Mouse (Mus musculus) layer of hippocampus, postnatal 10 days (tissue): Measurements from ENCODE around the gene Gbp7. TPM values are rescaled to one million over a fixed set of nuclear protein-coding genes. Genes with fewer than 3 reads are reported as not detected.
"Not testable (repeated sequence)": the region's sequence is repeated elsewhere in the genome, so short reads cannot be mapped to it uniquely, and the experiment has no call there.

Experiments
- DNase-seq, 2 experiments: peaks; one replicate each; pipeline ENCODE4 v3.0.0; 2021; ENCODE audit warnings: low spot score in 2 of 2
- long read RNA-seq: library from polyadenylated mRNA; stranded (forward); transcript quantifications from one replicate; pipeline ENCODE4 v2.0.0, GENCODE M21; 2023
- total RNA-seq, 2 experiments: library from RNA; stranded (reverse); gene quantifications; 2 replicates each; pipeline ENCODE4 v1.2.3; 2021

Gene Gbp7
- total RNA-seq: 1 to 10 TPM; 3.3 to 3.6 TPM
- long read RNA-seq, partial matches to known transcripts: 0 of 2 reads
- long read RNA-seq, other reads (novel, unspliced or antisense): 1 of 2 reads

DNA sequence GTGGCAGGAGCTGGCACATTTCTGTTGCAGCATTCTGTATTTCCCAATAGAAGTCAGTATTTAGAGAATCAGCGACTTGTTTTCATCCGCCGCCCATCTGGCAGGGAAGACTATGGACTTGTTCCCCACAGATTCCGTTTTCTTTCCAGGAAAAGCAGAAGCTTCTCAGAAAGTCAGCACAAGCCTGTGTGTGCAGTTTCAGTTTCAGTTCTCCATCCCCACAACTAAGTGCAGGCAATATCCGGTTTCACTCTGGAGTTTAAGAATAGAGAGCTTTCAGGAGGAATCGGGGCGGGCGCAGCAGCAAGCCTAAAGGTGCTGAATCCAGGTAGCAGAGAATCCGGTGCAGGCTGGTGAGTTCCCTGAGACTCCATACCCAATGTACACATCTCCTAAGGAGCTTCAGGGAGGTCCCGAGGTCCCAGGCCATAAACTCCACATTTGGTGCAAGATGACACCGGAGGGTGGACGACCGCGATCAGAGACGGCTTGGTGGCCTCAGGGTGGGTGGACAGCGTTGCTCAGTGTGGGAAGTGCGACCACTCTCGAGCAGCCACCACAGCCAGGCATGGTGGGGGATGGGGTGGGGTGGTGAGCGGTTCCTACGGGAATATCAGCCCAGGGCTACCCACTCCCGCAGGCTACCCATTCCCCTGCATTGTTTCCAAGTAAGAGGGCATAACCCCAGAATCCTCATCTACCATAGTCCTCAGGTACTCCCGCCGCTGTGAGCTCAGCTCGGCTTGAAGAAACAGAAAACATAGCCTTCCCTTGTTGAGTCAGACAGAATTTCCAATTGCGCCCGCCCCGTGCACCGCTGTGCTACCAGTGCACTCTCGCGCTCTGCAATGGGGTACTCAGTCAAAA lies at the start of gene Gbp7:
Gene Gbp7, plus strand, starts transcription at position 256 of the 867 bp plus-strand sequence.
- DNase-seq: peak; percentile 24 to 45

DNA sequence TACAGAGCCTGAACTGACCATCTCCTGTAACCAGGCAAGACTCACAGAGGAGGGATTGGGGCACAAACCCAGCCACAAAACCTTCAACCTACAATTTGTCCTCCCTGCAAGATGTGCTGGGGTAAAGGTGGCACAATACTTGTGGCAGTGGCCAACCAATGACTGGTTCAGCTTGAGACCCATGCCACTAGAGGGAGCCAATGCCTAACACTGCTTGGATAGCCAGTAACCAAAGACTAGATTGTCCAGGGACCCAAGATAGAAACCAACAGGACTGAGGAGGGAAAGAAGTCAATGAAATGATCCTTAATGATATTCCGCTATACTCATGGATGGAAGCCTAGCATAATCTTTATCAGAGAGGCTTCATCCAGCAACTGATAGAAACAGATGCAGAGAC lies 39.7 kb upstream of the Gbp7 start:
- peak; percentile 54 to 73 for DNase-seq

GRCm38 (mm10) chr3:142493536-142494061 lies 36.5 kb upstream of the Gbp7 start, which contains the start of gene Gbp5:
Gene Gbp5, plus strand, starts transcription at chr3:142493978.
- peak; percentile 37 to 57 for DNase-seq

GRCm38 (mm10) chr3:142495146-142495655 lies 34.9 kb upstream of the Gbp7 start:
- DNase-seq: no peak

DNA sequence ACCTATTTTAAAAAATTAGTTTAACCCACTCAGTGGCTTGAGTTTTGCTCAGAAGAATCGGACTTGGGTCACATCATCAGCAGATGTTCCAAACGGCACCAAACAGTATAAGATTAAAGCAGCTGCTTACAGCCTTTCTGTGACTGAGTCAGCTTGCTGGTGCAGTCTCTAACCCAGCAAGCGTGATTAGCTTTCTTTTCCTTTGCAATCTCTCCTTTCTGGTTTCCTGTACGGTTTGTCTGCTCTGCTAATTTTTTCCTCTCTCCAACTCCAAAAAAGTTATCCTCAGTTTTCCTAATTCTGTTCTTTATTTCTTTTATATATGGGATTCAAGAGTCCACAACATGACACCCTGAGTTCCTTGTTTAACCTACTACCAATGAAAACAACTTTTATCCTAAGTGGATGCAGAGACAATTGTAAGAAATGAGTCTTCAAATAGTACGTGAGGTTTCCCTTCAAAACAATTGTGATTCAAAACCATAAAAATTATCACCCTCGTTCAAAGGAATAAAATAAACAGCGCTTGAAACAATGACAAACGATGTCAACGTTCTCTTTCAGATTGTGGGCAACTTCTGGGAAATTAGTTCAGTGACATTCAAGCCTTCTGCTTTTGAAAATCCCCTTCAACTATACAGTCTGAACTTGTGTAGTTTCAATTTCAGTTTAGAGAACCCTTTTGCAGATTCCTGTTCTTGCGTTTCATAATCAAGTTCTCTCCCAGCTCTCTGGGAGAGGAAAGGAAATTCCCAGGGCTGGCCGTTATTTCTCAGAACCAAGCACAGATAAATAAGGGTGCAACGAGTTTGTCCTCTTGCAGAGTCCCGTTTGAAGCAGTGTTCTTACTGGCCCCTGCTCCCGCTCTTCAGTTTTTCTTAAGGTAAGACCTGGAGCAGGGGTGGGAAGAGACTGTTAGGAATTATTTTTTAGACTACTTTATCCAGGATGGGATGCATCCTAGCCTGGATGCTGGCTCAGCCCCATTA lies 33.7 kb upstream of the Gbp7 start:
- no peak for DNase-seq

DNA sequence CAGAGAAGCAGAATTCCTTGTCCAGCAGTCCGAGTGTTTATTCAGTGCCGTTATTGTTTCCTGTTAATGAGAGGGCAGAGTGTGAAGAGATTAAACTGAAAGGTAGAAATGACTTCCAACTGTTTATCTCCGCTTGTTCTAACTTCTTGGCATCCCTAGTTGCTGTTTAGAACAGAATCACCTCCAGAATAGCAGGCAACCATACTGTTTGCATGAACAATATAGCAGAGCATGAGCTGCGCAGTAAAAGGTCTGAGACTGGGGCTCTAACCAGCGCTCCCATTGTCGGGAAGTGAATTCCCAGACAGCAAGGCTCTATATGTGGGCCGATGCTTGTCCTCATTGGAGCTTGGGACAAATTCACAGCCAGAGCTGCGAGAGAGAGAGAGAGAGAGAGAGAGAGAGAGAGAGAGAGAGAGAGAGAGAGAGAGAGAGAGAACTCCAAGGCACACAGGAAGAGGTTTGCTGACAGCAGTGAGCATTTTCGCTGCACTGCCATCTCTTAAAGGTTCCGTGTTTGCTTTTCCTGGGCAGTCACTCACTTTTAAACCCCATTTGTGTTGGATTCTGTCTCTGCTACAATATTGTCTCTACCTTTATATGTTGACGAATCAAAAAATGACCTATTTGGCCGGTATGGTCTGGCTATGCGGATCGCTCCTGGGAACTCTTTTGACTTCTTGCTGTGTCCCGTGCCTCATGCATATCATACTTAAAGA lies 32.9 kb upstream of the Gbp7 start:
- no peak for DNase-seq

GRCm38 (mm10) chr3:142498941-142499340 lies 31.2 kb upstream of the Gbp7 start:
- DNase-seq: no peak

DNA sequence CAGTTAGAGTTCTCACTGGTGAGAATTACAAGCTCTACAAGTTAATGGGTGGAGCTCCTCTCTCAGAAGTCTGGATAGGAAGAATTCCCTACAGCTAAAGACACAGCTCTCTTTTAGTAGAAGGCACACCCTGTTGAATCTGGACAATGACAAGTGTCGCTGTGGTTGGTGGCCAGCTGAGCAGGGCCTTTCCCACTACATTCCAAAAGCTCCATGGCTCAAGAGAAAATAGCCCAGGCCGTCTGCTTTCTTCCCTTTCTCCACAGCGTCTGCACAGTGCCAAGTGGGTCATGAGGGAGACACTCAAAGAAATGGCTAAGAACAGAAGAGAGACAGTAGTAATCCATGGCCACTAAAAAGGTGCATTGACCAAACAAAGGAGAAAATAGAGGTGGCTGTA lies 2.0 kb upstream of the Gbp7 start:
- no peak for DNase-seq

DNA sequence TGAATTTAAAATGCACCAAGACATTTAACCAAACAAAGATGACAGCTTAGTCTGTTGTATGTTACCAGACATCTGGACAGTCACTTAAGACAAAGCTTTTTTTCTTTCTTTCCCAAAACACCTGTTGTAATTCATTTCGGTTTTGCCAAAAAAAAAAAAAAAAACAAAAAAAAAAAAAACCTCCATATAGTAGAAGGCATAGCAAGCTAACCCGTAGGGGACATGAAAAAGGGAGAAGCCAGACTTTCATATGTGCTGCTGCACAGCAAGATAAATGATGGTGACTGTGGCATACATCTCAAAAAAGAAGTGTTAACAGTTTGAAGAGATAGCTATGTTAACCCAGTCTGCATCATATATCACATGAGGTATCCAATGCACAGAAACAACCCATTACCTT lies 545 bp upstream of the Gbp7 start:
- DNase-seq: no peak

GRCm38 (mm10) chr3:142531595-142531994 lies 1.5 kb downstream of the Gbp7 start:
- no peak for DNase-seq

GRCm38 (mm10) chr3:142533185-142533584 lies 3.0 kb downstream of the Gbp7 start:
- DNase-seq: no peak

GRCm38 (mm10) chr3:142535667-142536066 lies 5.5 kb downstream of the Gbp7 start:
- DNase-seq: no peak

GRCm38 (mm10) chr3:142541391-142541790 lies 11.2 kb downstream of the Gbp7 start:
- no peak for DNase-seq

- DNase-seq: not testable (repeated sequence)
Measured at GRCm38 (mm10) chr3:142542776-142543175, 12.6 kb downstream of the Gbp7 start.

DNA sequence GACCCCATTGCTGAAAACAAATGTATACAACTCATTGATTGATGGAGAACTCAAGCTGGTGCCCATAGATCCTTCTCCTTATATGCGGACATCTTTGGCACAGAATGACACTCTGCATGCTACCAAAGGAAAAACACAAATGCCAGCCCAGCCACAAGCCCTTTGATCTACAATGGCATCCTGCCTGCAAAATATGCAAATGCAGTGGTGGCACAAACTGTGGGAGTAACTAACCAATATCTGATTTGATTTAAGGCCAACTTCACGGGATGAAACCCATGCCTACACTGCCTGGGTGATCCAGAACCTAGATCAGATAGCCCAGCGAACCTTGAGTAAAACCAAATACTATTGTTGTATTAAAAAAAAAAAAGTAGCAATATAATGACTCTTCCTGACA lies 16.5 kb downstream of the Gbp7 start:
- no peak for DNase-seq

DNA sequence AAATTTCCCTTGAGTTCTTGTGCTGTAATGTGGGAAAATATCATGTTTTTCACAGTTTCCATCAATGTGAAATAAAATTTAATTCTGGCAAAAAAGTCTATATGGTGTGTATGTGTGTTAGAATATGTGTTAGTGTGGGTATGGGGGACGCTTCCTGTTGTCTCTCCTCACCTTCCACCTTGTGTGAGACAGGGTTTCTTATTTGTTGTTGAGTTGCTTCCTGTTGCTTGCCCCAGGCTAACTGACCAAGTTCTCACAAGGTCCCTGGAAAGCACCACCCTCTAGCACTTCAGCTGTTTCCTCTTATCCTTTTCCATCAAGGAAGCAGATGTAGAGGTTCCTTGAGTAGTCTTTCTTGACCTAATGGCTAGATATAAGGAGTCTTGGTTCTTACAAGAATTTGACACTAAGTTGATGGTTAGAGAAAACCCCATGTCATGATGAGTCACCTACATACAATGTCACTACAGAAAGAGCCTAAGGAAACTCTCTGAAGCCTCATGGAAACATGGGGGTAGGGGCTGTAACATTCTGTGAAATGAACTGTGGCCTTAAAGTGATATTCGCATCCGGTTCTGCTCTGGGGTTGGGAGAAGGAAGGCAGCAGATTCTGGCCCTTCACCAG lies 20.0 kb downstream of the Gbp7 start:
- no peak for DNase-seq

DNA sequence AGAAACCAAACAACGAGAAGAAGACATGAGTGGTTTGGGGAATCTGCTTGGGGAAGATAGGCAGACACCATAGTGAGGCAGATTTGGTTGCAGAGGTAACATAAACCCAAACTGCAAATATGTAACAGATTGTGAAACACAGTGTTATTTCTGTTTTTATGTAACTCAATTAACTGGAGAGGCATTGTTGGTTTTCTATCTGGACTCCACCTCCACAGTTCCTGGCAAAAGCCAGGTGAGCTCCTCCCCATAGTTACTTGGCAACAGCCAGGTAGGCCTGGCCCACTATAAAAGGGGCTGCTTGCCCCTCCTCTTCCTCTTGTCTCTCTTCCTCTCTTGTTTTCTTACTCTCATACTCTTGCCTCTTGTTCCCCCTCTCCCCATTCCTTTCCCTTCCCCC lies 24.5 kb downstream of the Gbp7 start:
- no peak for DNase-seq

GRCm38 (mm10) chr3:142555623-142556022 lies 25.5 kb downstream of the Gbp7 start:
- DNase-seq: no peak

DNA sequence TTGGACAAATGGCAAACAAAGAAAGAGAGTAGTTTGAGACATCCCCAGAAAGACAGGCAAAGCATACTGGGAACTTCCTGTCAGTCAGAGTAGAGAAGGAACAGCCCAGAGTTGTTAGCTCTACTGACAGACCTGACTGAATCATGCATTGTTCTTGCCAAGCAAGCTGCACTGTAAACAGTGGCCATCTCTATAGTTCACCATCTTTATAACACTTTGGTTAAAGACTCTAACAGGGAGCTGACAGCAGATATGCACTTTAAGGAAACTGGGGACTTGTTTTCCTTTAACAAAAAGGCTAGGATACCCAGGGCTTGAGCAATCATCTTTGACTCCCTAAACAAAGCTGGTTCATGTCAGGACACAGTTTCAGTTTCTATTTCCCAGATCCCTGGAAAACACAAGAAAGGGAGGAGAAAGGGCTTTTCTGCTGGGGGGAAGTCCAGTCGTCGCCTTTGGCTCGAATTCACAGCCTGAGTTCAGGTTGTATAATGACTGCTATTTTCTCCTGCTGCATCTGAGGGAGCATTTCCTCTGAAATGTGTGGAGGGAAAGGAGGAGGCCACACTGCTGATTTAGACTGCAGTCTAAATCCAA lies 29.6 kb downstream of the Gbp7 start, which contains the start of gene Gbp3:
Gene Gbp3, plus strand, starts transcription at position 395 of the 597 bp plus-strand sequence.
- DNase-seq: peak in 1 of 2 experiments; percentile 13
